9 mouse cellular contexts compared by ENCODE assay signal in the genomic region with DNA sequence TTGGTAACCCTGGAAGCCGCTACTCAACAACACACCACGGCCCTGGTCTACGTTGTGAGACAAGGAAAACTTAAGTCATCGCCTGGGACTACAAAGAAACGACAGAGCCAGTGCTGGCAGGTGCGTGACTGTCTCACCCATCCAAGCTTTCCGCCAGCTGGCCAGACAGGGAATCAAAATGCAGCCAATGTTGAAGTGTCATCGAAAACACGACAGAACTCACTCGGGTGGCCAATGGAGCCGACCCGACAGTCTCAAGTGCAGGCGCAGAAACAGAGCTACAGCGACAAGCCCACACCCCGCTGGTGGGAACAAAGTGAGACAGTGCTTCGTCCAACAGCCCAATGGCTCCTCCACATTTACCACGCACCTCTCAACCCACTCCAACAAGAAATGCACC. TPM values are rescaled to one million over a fixed set of nuclear protein-coding genes. Genes with fewer than 3 reads are reported as not detected.
DNase-seq lines count a peak whose midpoint lies in the region; ATAC-seq lines count a peak whose summit lies in the region.
"Had no signal": no experiment of that assay in that cellular context is flagged by ENCODE, and none has a peak within 500 bp of the region (broad histone marks: within the 10 kb centered on the region; RNA-seq: fewer than 3 reads in every experiment).

No protein-coding gene starts in this region.

- DNase-seq in midbrain, embryonic 10.5 days (ENCODE audit: low spot score): no peak
- DNase-seq in midbrain, embryonic 11.5 days (ENCODE audit: low spot score, missing footprints): no peak
- no peak for DNase-seq in embryo, embryonic 10.5 days (ENCODE audit: low spot score)
- DNase-seq in frontal cortex, postnatal 36 days (ENCODE audit: low spot score in 2 of 2): no peak
- DNase-seq in spleen, adult 12 weeks (ENCODE audit: low spot score): no peak
- DNase-seq: thymus, adult 2 months had no signal

- H3K27ac ChIP-seq in midbrain, embryonic 10.5 days (replicated peaks): peak overlapping the region; percentile 4
- H3K27ac ChIP-seq in midbrain, embryonic 11.5 days (ENCODE audit: low read depth, low read length): no peak overlapping the region
- peak overlapping the region; percentile 52 for H3K27ac ChIP-seq in heart, embryonic 16.5 days (ENCODE audit: low read length)
- H3K27ac ChIP-seq in limb, embryonic 15.5 days: peak overlapping the region; percentile 83
- H3K27ac ChIP-seq in stomach, embryonic 15.5 days: peak overlapping the region; percentile 33; the same call in 1 of the 2 replicates

- no peaks in the 10 kb centered on the region for H3K27me3 ChIP-seq in midbrain, embryonic 10.5 days (ENCODE audit: low read depth, poor library complexity, severe bottlenecking)
- no peaks in the 10 kb centered on the region for H3K27me3 ChIP-seq in midbrain, embryonic 11.5 days (ENCODE audit: control insufficient read depth, insufficient read depth, low read length)
- no peaks in the 10 kb centered on the region for H3K27me3 ChIP-seq in heart, embryonic 16.5 days (ENCODE audit: control insufficient read depth, insufficient read depth, low read length)
- H3K27me3 ChIP-seq in limb, embryonic 15.5 days: no peaks in the 10 kb centered on the region
- no peaks in the 10 kb centered on the region for H3K27me3 ChIP-seq in stomach, embryonic 15.5 days (replicated peaks)

- ATAC-seq in midbrain, embryonic 11.5 days (ENCODE audit: low FRiP score): no peak
- ATAC-seq in heart, embryonic 16.5 days (replicated peaks; ENCODE audit: extremely low read depth, insufficient read depth, low FRiP score): no peak
- ATAC-seq in limb, embryonic 15.5 days (ENCODE audit: insufficient number of reproducible peaks, low FRiP score, low TSS enrichment, low read depth): no peak
- ATAC-seq in stomach, embryonic 15.5 days (ENCODE audit: insufficient read depth, low FRiP score, low read depth): no peak

- peaks cover 6% of the 10 kb centered on the region for H3K36me3 ChIP-seq in midbrain, embryonic 10.5 days
- H3K36me3 ChIP-seq in midbrain, embryonic 11.5 days (ENCODE audit: control insufficient read depth, insufficient read depth, low read length): no peaks in the 10 kb centered on the region
- no peaks in the 10 kb centered on the region for H3K36me3 ChIP-seq in heart, embryonic 16.5 days (ENCODE audit: control insufficient read depth, insufficient read depth)
- H3K36me3 ChIP-seq in limb, embryonic 15.5 days: no peaks in the 10 kb centered on the region
- 0 out of 2 replicates have a peak, but pooled peaks cover under 1% of the 10 kb centered on the region for H3K36me3 ChIP-seq in stomach, embryonic 15.5 days

- H3K9ac ChIP-seq in midbrain, embryonic 11.5 days (ENCODE audit: low read length): no peak overlapping the region
- H3K9ac ChIP-seq in heart, embryonic 16.5 days (ENCODE audit: low read length): 0 out of 2 replicates have a peak overlapping the region, but pooled peaks have one; percentile 46
- no peak overlapping the region for H3K9ac ChIP-seq in limb, embryonic 15.5 days
- no peak overlapping the region for H3K9ac ChIP-seq in stomach, embryonic 15.5 days

- WGBS in midbrain, embryonic 10.5 days: 91% methylated on average over 17 of the region's 17 CpGs
- WGBS in midbrain, embryonic 11.5 days: 90% methylated on average over 17 of the region's 17 CpGs
- WGBS in heart, embryonic 16.5 days: 41% methylated on average over 17 of the region's 17 CpGs
- whole genome bisulfite sequencing in limb, embryonic 15.5 days: 62% methylated on average over 17 of the region's 17 CpGs
- 72% methylated on average over 17 of the region's 17 CpGs for WGBS in stomach, embryonic 15.5 days

- H3K4me2 ChIP-seq in midbrain, embryonic 11.5 days: no peak overlapping the region
- H3K4me2 ChIP-seq in heart, embryonic 16.5 days (ENCODE audit: low read depth, low read length): no peak overlapping the region
- H3K4me2 ChIP-seq in limb, embryonic 15.5 days: 0 out of 2 replicates have a peak overlapping the region, but pooled peaks have one; percentile 2
- H3K4me2 ChIP-seq in stomach, embryonic 15.5 days: no peak overlapping the region

- H3K4me1 ChIP-seq in midbrain, embryonic 10.5 days: peaks cover 74% of the 10 kb centered on the region
- H3K4me1 ChIP-seq in midbrain, embryonic 11.5 days (ENCODE audit: control insufficient read depth, insufficient read depth, low read length): peaks cover 35% of the 10 kb centered on the region
- peaks cover 74% of the 10 kb centered on the region for H3K4me1 ChIP-seq in heart, embryonic 16.5 days (ENCODE audit: control insufficient read depth, insufficient read depth, low read length)
- H3K4me1 ChIP-seq in limb, embryonic 15.5 days: peaks cover 86% of the 10 kb centered on the region
- peaks cover 76% of the 10 kb centered on the region for H3K4me1 ChIP-seq in stomach, embryonic 15.5 days

- H3K9me3 ChIP-seq in midbrain, embryonic 10.5 days (replicated peaks): no peaks in the 10 kb centered on the region
- no peaks in the 10 kb centered on the region for H3K9me3 ChIP-seq in midbrain, embryonic 11.5 days (ENCODE audit: control insufficient read depth, low read length)
- H3K9me3 ChIP-seq in heart, embryonic 16.5 days (replicated peaks; ENCODE audit: control insufficient read depth, low read length): no peaks in the 10 kb centered on the region
- no peaks in the 10 kb centered on the region for H3K9me3 ChIP-seq in limb, embryonic 15.5 days
- H3K9me3 ChIP-seq in stomach, embryonic 15.5 days: no peaks in the 10 kb centered on the region

- no peak overlapping the region for H3K4me3 ChIP-seq in midbrain, embryonic 10.5 days
- no peak overlapping the region for H3K4me3 ChIP-seq in midbrain, embryonic 11.5 days (ENCODE audit: low read depth, low read length)
- no peak overlapping the region for H3K4me3 ChIP-seq in heart, embryonic 16.5 days (ENCODE audit: low read length)
- H3K4me3 ChIP-seq in limb, embryonic 15.5 days: no peak overlapping the region
- H3K4me3 ChIP-seq in stomach, embryonic 15.5 days (replicated peaks): no peak overlapping the region

RNA-seq across cellular contexts. Expression of gene Ncor2, which starts 29.9 kb away (rescaled TPM):
- polyA plus RNA-seq in midbrain, embryonic 10.5 days (2016; fragmentation: Nextera tagmentation; extraction: Ambion mirVana): 16.2 and 19.1 TPM in 2 replicates
- polyA plus RNA-seq in midbrain, embryonic 11.5 days (2014; fragmentation: Nextera tagmentation; extraction: Ambion mirVana): 13.4 and 14.7 TPM in 2 replicates
- 17.6 and 19.1 TPM in 2 replicates for polyA plus RNA-seq in heart, embryonic 16.5 days (2015; fragmentation: Nextera tagmentation; extraction: Ambion mirVana)
- polyA plus RNA-seq in limb, embryonic 15.5 days (2015; fragmentation: Nextera tagmentation; extraction: Ambion mirVana): 32.7 and 34.1 TPM in 2 replicates
- polyA plus RNA-seq in stomach, embryonic 15.5 days (2015; fragmentation: Nextera tagmentation; extraction: Ambion mirVana): 26.7 and 32.5 TPM in 2 replicates
